Mouse (Mus musculus): ENCODE results near the gene BC048403. TPM values are rescaled to one million over a fixed set of nuclear protein-coding genes. Genes with fewer than 3 reads are reported as not detected.
A peak's percentile ranks its signal among the peaks of the same experiment; 100 is the strongest.

Gene BC048403
- polyA plus RNA-seq, 1 experiment from 2014 or later: 3.4 TPM

DNA sequence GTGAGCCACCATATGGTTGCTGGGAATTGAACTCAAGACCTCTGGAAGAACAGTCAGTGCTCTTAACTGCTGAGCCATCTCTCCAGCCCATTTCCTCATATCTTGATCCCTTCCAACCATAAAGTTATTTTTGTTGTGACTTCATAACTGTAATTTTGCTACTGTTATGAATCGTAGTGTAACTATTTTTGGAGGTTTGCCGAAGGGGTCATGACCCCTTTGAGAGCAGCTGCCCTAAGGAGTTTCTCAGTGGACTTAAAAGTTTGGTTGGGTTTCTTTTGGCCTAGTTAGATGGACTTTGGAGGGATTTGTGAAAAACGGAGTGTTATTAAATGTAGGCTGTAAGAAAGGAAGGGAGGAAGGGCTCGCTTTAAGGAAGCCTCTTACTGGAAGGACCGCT lies 30.0 kb downstream of the BC048403 start:
- Histone ChIP-seq H3K27ac (ENCODE audit: low read depth) (no peak overlapping the region), H3K9me3 (ENCODE audit: low read depth, low read length) (no peaks in the 10 kb centered on the region), H3K4me2 (no peak overlapping the region), H3K4me1 (ENCODE audit: insufficient read depth) (no peaks in the 10 kb centered on the region), H3K36me3 (ENCODE audit: insufficient read depth) (no peaks in the 10 kb centered on the region), H3K27me3 (ENCODE audit: insufficient read depth, low read length) (no peaks in the 10 kb centered on the region), H3K4me3 (ENCODE audit: low read depth, low read length) (no peak overlapping the region), H3K9ac (no peak overlapping the region)
- ATAC-seq (ENCODE audit: insufficient read depth): no peak
- no peak for DNase-seq
- no peak for TF ChIP-seq CTCF (IDR thresholded peaks at IDR 0.05; ENCODE audit: low read depth)
- WGBS: 82% methylated on average over 5 of the region's 5 CpGs

DNA sequence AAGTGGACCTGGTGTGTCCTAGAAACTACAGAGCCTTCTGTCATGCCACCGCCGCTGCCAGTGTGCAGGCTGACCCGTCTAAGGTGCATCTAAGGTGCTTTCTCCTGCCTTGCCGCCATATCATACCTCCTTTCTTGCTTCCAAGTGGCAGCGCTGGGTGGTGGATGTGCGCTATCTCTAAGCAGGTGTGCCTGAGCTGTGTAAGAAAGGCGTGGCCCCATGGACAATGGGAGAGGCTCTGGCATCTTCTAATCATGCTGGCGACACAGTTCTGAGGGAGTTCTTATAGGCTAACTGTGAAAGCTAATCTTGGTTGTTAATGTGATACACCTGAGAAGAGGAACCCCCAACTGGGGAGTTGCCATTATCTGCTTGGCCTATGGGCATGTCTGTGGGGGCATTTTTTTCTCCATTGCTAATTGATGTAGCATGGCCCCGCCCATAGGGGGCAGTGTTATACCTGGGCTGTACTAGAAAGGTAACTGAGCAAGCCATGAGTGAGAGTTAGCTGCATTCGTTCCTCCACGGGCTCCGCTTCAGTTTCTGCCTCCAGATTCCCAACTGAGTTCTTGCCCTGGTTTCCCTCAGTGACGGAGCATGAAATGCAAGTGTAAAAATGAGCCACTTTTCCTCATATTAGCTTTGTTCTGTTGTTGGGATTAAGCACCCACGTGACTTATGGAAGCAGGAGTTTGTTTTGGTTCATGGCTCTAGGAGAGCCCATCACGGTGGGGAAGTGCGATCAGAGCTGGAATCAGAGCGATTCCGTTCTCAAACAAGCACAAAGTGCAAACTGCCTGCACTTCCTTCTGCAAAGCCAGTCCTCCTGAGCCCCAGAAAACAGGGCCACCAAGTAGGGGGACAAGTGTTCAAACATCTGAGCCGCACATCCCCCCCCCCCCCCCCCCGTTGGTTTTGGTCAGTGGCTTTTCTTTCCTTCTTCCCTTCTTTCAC lies 31.2 kb downstream of the BC048403 start:
- 49% methylated on average over 20 of the region's 20 CpGs for WGBS
- ATAC-seq (ENCODE audit: insufficient read depth): peak; percentile 66; the same call in 1 of the 2 replicates
- H3K4me3 ChIP-seq (ENCODE audit: low read depth, low read length): no peak overlapping the region

DNA sequence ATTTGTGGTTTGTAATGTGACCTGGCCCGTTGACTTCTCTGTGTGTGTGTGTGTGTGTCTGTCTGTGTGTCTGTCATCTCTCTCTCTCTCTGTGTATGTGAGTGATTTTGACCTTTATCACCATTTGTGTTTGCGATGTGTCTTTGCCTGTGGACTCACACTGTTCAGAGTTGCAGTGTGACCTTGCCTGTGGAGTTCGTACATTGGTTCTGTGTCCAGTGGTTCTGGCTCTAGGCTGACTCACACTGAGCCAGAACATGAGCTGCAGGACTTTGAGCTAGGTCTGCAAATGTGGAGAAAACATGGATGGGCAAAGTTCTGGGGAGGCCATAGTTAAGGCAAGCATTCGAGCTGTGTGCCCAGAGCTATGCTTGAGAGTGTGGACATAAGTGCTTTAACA lies 34.1 kb downstream of the BC048403 start:
- Histone ChIP-seq H3K9me3 (ENCODE audit: low read depth, low read length) (no peaks in the 10 kb centered on the region), H3K27me3 (ENCODE audit: insufficient read depth, low read length) (no peaks in the 10 kb centered on the region), H3K9ac (no peak overlapping the region), H3K4me1 (ENCODE audit: insufficient read depth) (no peaks in the 10 kb centered on the region), H3K4me2 (no peak overlapping the region), H3K36me3 (ENCODE audit: insufficient read depth) (no peaks in the 10 kb centered on the region), H3K27ac (ENCODE audit: low read depth) (no peak overlapping the region), H3K4me3 (ENCODE audit: low read depth, low read length) (no peak overlapping the region)
- ATAC-seq (ENCODE audit: insufficient read depth) (no peak), DNase-seq (no peak)
- WGBS: 60% methylated on average over 4 of the region's 4 CpGs
- TF ChIP-seq CTCF (IDR thresholded peaks at IDR 0.05; ENCODE audit: low read depth): no peak

More for the DNA sequence above, 31.2 kb downstream of the BC048403 start:
- DNase-seq: peak; percentile 54
- H3K27me3 ChIP-seq (ENCODE audit: insufficient read depth, low read length): no peaks in the 10 kb centered on the region
- no peak overlapping the region for H3K27ac ChIP-seq (ENCODE audit: low read depth)
- H3K36me3 ChIP-seq (ENCODE audit: insufficient read depth): no peaks in the 10 kb centered on the region
- no peaks in the 10 kb centered on the region for H3K4me1 ChIP-seq (ENCODE audit: insufficient read depth)
- no peaks in the 10 kb centered on the region for H3K9me3 ChIP-seq (ENCODE audit: low read depth, low read length)
- H3K4me2 ChIP-seq: peak overlapping the region; percentile 45
- peak; percentile 65 for TF ChIP-seq CTCF (IDR thresholded peaks at IDR 0.05; ENCODE audit: low read depth)
- no peak overlapping the region for H3K9ac ChIP-seq

DNA sequence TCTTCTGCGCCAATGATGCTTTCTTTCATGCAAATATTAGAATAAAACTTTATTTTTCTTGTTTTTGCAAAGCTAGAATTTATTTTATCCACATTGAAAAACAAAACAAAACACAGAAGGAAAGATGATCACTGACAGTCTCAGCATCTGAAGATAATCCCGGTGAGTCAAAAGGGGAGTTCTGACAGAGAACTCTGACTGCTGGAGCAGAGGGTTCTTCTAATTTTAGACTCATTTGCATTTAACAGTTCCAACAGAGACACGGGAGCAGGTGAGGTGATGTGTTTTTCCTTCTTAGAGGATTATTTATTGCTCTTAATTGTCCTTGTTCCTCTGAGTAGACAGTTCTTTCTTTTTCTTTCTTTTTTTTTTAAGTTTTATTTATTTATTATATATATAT lies 36.3 kb downstream of the BC048403 start:
- ATAC-seq (ENCODE audit: insufficient read depth) (no peak), DNase-seq (no peak)
- H3K4me2 ChIP-seq: no peak overlapping the region
- H3K27ac ChIP-seq (ENCODE audit: low read depth): no peak overlapping the region
- H3K27me3 ChIP-seq (ENCODE audit: insufficient read depth, low read length): no peaks in the 10 kb centered on the region
- H3K9me3 ChIP-seq (ENCODE audit: low read depth, low read length): no peaks in the 10 kb centered on the region
- 66% methylated on average over 3 of the region's 3 CpGs for WGBS
- TF ChIP-seq CTCF (IDR thresholded peaks at IDR 0.05; ENCODE audit: low read depth): no peak
- no peak overlapping the region for H3K9ac ChIP-seq
- no peaks in the 10 kb centered on the region for H3K36me3 ChIP-seq (ENCODE audit: insufficient read depth)
- H3K4me3 ChIP-seq (ENCODE audit: low read depth, low read length): no peak overlapping the region
- no peaks in the 10 kb centered on the region for H3K4me1 ChIP-seq (ENCODE audit: insufficient read depth)

DNA sequence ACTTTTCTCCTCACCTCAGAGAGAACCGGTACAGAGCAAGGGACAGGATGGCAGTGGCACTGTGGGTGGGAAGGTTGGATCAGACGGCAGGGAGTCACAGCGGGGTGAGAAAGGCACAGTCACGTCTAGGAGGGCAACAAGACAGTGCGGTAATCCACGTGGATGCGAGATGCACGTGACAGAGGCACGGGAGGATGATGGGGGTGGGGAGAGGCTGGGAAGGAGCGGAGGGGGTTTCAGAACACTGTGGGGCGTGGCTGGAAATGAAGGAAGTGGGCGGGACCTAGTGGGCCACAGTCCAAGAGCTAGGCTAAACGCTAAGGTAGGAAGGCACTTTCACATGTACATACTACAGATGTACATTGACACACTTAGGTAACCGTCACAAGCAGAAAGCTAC lies 41.4 kb downstream of the BC048403 start:
- H3K4me2 ChIP-seq: peak overlapping the region; percentile 21
- no peak overlapping the region for H3K9ac ChIP-seq
- peak; percentile 57 for DNase-seq
- H3K4me3 ChIP-seq (ENCODE audit: low read depth, low read length): no peak overlapping the region
- WGBS: 39% methylated on average over 14 of the region's 14 CpGs
- no peak for TF ChIP-seq CTCF (IDR thresholded peaks at IDR 0.05; ENCODE audit: low read depth)
- no peaks in the 10 kb centered on the region for H3K4me1 ChIP-seq (ENCODE audit: insufficient read depth)
- H3K9me3 ChIP-seq (ENCODE audit: low read depth, low read length): no peaks in the 10 kb centered on the region
- no peaks in the 10 kb centered on the region for H3K27me3 ChIP-seq (ENCODE audit: insufficient read depth, low read length)
- H3K27ac ChIP-seq (ENCODE audit: low read depth): no peak overlapping the region
- H3K36me3 ChIP-seq (ENCODE audit: insufficient read depth): peaks cover 24% of the 10 kb centered on the region
- ATAC-seq (ENCODE audit: insufficient read depth): 0 out of 2 replicates have a peak, but pooled peaks have one; percentile 25

DNA sequence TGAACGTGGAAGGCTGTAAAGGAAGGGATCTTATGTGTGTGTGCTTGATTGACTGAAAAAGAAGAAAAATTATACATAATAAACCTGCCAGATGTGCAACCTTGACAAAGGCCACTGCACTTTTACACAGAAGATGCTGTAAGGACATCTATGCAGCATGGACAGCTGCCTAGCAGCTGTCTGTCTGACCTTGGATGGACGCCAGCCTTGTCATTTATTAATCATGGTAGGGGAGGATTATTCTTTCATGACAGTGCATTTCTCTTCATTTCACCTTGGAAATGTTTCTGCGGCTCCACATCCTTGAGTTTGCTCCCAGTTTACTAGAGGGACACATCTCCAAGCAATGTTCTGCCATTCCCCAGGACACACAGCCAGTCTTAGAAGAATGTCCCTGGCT lies 48.8 kb downstream of the BC048403 start:
- H3K4me2 ChIP-seq: no peak overlapping the region
- ATAC-seq (ENCODE audit: insufficient read depth): no peak
- no peaks in the 10 kb centered on the region for H3K9me3 ChIP-seq (ENCODE audit: low read depth, low read length)
- no peak overlapping the region for H3K9ac ChIP-seq
- no peaks in the 10 kb centered on the region for H3K27me3 ChIP-seq (ENCODE audit: insufficient read depth, low read length)
- H3K4me3 ChIP-seq (ENCODE audit: low read depth, low read length): no peak overlapping the region
- 70% methylated on average over 3 of the region's 3 CpGs for WGBS
- no peaks in the 10 kb centered on the region for H3K4me1 ChIP-seq (ENCODE audit: insufficient read depth)
- peak; percentile 17 for DNase-seq
- H3K27ac ChIP-seq (ENCODE audit: low read depth): no peak overlapping the region
- no peak for TF ChIP-seq CTCF (IDR thresholded peaks at IDR 0.05; ENCODE audit: low read depth)
- H3K36me3 ChIP-seq (ENCODE audit: insufficient read depth): peaks cover 29% of the 10 kb centered on the region

DNA sequence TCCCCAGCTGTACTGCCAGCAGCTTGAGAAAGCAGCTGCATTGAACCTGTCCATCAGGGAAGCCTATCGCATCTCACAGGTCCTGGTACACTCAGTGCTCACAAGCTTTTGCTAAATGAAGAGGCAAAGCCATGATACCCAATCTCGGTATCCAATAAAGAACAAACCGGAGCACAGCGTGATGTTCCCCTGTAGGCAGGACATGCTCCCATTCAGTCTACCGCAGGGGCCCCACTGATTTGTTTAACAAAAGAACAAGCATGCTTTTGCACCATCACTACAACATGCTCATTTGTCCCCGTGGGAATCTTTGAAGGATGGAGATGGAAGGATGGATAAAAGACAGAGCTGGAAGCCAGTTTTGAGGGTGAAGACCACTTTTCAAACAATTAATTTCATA lies 50.3 kb downstream of the BC048403 start:
- Histone ChIP-seq H3K36me3 (ENCODE audit: insufficient read depth) (peaks cover 17% of the 10 kb centered on the region), H3K9me3 (ENCODE audit: low read depth, low read length) (no peaks in the 10 kb centered on the region), H3K4me1 (ENCODE audit: insufficient read depth) (no peaks in the 10 kb centered on the region), H3K4me2 (no peak overlapping the region), H3K27ac (ENCODE audit: low read depth) (no peak overlapping the region), H3K9ac (no peak overlapping the region), H3K27me3 (ENCODE audit: insufficient read depth, low read length) (no peaks in the 10 kb centered on the region), H3K4me3 (ENCODE audit: low read depth, low read length) (no peak overlapping the region)
- 73% methylated on average over 6 of the region's 6 CpGs for WGBS
- DNase-seq (no peak), ATAC-seq (ENCODE audit: insufficient read depth) (no peak)
- TF ChIP-seq CTCF (IDR thresholded peaks at IDR 0.05; ENCODE audit: low read depth): no peak
